Mouse (Mus musculus): ENCODE data around the gene Bpifa5. TPM values are rescaled to one million over a fixed set of nuclear protein-coding genes. Genes with fewer than 3 reads are reported as not detected.

Bpifa5 gene
- polyA plus RNA-seq, 2 experiments = not detected

DNA sequence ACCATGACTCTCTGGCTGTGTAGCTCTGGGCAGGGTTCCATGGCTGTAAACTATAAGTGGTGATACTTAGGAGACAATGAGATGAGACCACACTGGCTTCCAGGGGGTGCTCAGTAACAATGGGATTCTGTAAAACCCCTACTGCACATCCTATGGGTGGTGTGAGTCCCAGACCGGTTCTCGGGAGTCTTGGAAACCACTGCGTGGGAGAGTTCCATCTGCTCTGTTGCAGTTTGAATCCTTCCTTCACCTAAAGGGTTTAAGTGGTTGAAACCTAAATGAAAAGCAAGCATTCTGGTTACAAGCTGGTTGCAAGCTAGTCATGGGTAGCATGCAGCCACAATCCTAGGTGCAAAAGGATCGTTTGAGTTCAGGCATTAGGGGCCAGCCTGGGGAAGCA is 49.5 kb downstream of the Bpifa5 start:
- whole genome bisulfite sequencing (ENCODE audit: insufficient replicate concordance) = 64% methylated on average over 4 of the region's 4 CpGs
- no peak overlapping the region for H3K4me3 ChIP-seq (ENCODE audit: insufficient read depth in 1 of 2, low read depth in 2 of 2, low read length in 2 of 2)
- TF ChIP-seq CTCF (IDR thresholded peaks at IDR 0.05; ENCODE audit: low read depth) (no peak), EP300 (IDR thresholded peaks at IDR 0.05; ENCODE audit: low read depth) (no peak)

DNA sequence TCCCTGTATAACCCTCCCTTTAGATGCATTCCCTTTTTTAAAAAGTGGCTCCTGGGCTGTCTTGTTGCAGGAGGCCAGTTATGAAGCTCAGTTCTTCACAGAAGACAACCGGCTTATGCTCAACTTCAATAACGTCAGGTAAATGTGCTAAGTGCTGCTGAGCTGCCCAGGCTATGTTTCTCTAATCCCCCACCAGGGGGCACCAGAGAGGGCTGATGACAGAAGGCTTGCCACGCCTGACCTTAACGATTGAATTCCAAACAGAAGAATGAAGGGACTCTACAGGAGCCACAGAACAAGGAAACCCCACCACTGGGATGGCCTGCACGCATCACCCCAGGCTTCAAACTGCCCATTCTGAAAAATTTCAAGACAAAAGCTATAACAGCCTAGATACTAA is 52.8 kb downstream of the Bpifa5 start:
- no peaks in the 10 kb centered on the region for H3K36me3 ChIP-seq (replicated peaks; ENCODE audit: control insufficient read depth, insufficient read depth, low read depth)
- no peak overlapping the region for H3K9ac ChIP-seq (replicated peaks)
- ATAC-seq (ENCODE audit: insufficient read depth) (no peak), DNase-seq (ENCODE audit: low read depth in 3 of 3, low spot score in 3 of 3) (peak; percentile 31 to 51 (median 41))
- no peak overlapping the region for H3K4me2 ChIP-seq (ENCODE audit: low read depth)
- TF ChIP-seq CTCF (IDR thresholded peaks at IDR 0.05; ENCODE audit: low read depth) (peak; percentile 87), EP300 (IDR thresholded peaks at IDR 0.05; ENCODE audit: low read depth) (no peak)
- 11% methylated on average over 5 of the region's 5 CpGs for WGBS (ENCODE audit: insufficient replicate concordance)
- H3K4me3 ChIP-seq (ENCODE audit: insufficient read depth in 1 of 2, low read depth in 2 of 2, low read length in 2 of 2) = no peak overlapping the region
- no peaks in the 10 kb centered on the region for H3K27me3 ChIP-seq (ENCODE audit: control insufficient read depth, insufficient read depth, low read length)
- H3K4me1 ChIP-seq (replicated peaks; ENCODE audit: control insufficient read depth in 2 of 2, insufficient read depth in 2 of 2, low read length in 1 of 2) = no peaks in the 10 kb centered on the region
- H3K27ac ChIP-seq = no peak overlapping the region
- H3K9me3 ChIP-seq (ENCODE audit: control insufficient read depth, low read length) = no peaks in the 10 kb centered on the region

More for the DNA sequence above, 49.5 kb downstream of the Bpifa5 start:
- H3K4me2 ChIP-seq (ENCODE audit: low read depth) = no peak overlapping the region
- H3K36me3 ChIP-seq (replicated peaks; ENCODE audit: control insufficient read depth, insufficient read depth, low read depth) = no peaks in the 10 kb centered on the region
- DNase-seq (ENCODE audit: low read depth in 3 of 3, low spot score in 3 of 3) = no peak
- no peaks in the 10 kb centered on the region for H3K9me3 ChIP-seq (ENCODE audit: control insufficient read depth, low read length)
- no peak for ATAC-seq (ENCODE audit: insufficient read depth)
- no peaks in the 10 kb centered on the region for H3K4me1 ChIP-seq (replicated peaks; ENCODE audit: control insufficient read depth in 2 of 2, insufficient read depth in 2 of 2, low read length in 1 of 2)
- no peaks in the 10 kb centered on the region for H3K27me3 ChIP-seq (ENCODE audit: control insufficient read depth, insufficient read depth, low read length)
- no peak overlapping the region for H3K9ac ChIP-seq (replicated peaks)
- H3K27ac ChIP-seq = no peak overlapping the region

Other genes starting within 250 kb of the Bpifa5 start
- gene Bpifb3, start 244.4 kb upstream of the Bpifa5 start, polyA plus RNA-seq (2012; rRNA removed) = not detected in 2 replicates
- not detected in 2 replicates for gene Bpifb3, start 244.4 kb upstream of the Bpifa5 start, polyA plus RNA-seq (2014; fragmentation: Nextera tagmentation; extraction: Ambion mirVana)
- gene Bpifb4, start 224.4 kb upstream of the Bpifa5 start, polyA plus RNA-seq (2012; rRNA removed) = 0.04 and 0.05 TPM in 2 replicates
- 0.09 and 0.15 TPM in 2 replicates for gene Bpifb4, start 224.4 kb upstream of the Bpifa5 start, polyA plus RNA-seq (2014; fragmentation: Nextera tagmentation; extraction: Ambion mirVana)
- not detected in 2 replicates for gene Bpifa6, start 187.7 kb upstream of the Bpifa5 start, polyA plus RNA-seq (2012; rRNA removed)
- gene Bpifa6, start 187.7 kb upstream of the Bpifa5 start, polyA plus RNA-seq (2014; fragmentation: Nextera tagmentation; extraction: Ambion mirVana) = not detected in 2 replicates
- gene Bpifa2, start 154.3 kb upstream of the Bpifa5 start, polyA plus RNA-seq (2012; rRNA removed) = not detected in 2 replicates
- not detected in 2 replicates for gene Bpifa2, start 154.3 kb upstream of the Bpifa5 start, polyA plus RNA-seq (2014; fragmentation: Nextera tagmentation; extraction: Ambion mirVana)
- gene Bpifa3, start 32.3 kb upstream of the Bpifa5 start, polyA plus RNA-seq (2012; rRNA removed) = not detected in 2 replicates
- gene Bpifa3, start 32.3 kb upstream of the Bpifa5 start, polyA plus RNA-seq (2014; fragmentation: Nextera tagmentation; extraction: Ambion mirVana) = not detected in 2 replicates
- 0.06 TPM in 1 of 2 replicates, not detected in the other for gene Bpifa1, start 19.7 kb upstream of the Bpifa5 start, polyA plus RNA-seq (2012; rRNA removed)
- 0.14 TPM in 1 of 2 replicates, not detected in the other for gene Bpifa1, start 19.7 kb upstream of the Bpifa5 start, polyA plus RNA-seq (2014; fragmentation: Nextera tagmentation; extraction: Ambion mirVana)
- 0.17 and 0.21 TPM in 2 replicates for gene Bpifb1, start 28.2 kb downstream of the Bpifa5 start, polyA plus RNA-seq (2012; rRNA removed)
- gene Bpifb1, start 28.2 kb downstream of the Bpifa5 start, polyA plus RNA-seq (2014; fragmentation: Nextera tagmentation; extraction: Ambion mirVana) = 0.19 and 0.33 TPM in 2 replicates
- gene Bpifb5, start 61.1 kb downstream of the Bpifa5 start, polyA plus RNA-seq (2012; rRNA removed) = not detected in 2 replicates
- not detected in 2 replicates for gene Bpifb5, start 61.1 kb downstream of the Bpifa5 start, polyA plus RNA-seq (2014; fragmentation: Nextera tagmentation; extraction: Ambion mirVana)
- not detected in 2 replicates for gene Bpifb9a, start 95.2 kb downstream of the Bpifa5 start, polyA plus RNA-seq (2012; rRNA removed)
- not detected in 2 replicates for gene Bpifb9a, start 95.2 kb downstream of the Bpifa5 start, polyA plus RNA-seq (2014; fragmentation: Nextera tagmentation; extraction: Ambion mirVana)
- not detected in 2 replicates for gene Bpifb9b, start 144.6 kb downstream of the Bpifa5 start, polyA plus RNA-seq (2012; rRNA removed)
- gene Bpifb9b, start 144.6 kb downstream of the Bpifa5 start, polyA plus RNA-seq (2014; fragmentation: Nextera tagmentation; extraction: Ambion mirVana) = not detected in 2 replicates
- 7.5 and 10.0 TPM in 2 replicates for gene Cdk5rap1, start 210.4 kb downstream of the Bpifa5 start, polyA plus RNA-seq (2012; rRNA removed)
- gene Cdk5rap1, start 210.4 kb downstream of the Bpifa5 start, polyA plus RNA-seq (2014; fragmentation: Nextera tagmentation; extraction: Ambion mirVana) = 4.2 and 9.5 TPM in 2 replicates
- 1.5 and 1.6 TPM in 2 replicates for gene Snta1, start 245.5 kb downstream of the Bpifa5 start, polyA plus RNA-seq (2012; rRNA removed)
- gene Snta1, start 245.5 kb downstream of the Bpifa5 start, polyA plus RNA-seq (2014; fragmentation: Nextera tagmentation; extraction: Ambion mirVana) = 0.64 and 0.70 TPM in 2 replicates

Measured in liver, embryonic 14.5 days (tissue).